Comparison of ENCODE assay signal across 22 mouse cellular contexts in genomic region chr2:155272396-155273170, GRCm38 (mm10). TPM values are rescaled to one million over a fixed set of nuclear protein-coding genes. Genes with fewer than 3 reads are reported as not detected.
DNase-seq lines count a peak whose midpoint lies in the region; ATAC-seq and TF ChIP-seq lines count a peak whose summit lies in the region.
"Had no signal": no experiment of that assay in that cellular context is flagged by ENCODE, and none has a peak within 500 bp of the region (broad histone marks: within the 10 kb centered on the region; RNA-seq: fewer than 3 reads in every experiment).

No protein-coding gene starts in this region.

- peaks cover 7% of the 10 kb centered on the region for H3K4me1 ChIP-seq in midbrain, embryonic 11.5 days (ENCODE audit: control insufficient read depth, insufficient read depth, low read length)
- peaks cover 7% of the 10 kb centered on the region for H3K4me1 ChIP-seq in midbrain, embryonic 13.5 days (replicated peaks)
- no peaks in the 10 kb centered on the region for H3K4me1 ChIP-seq in MEL (ENCODE audit: control insufficient read depth in 1 of 2, insufficient read depth in 2 of 2, low read length in 2 of 2)
- H3K4me1 ChIP-seq in embryonic facial prominence, embryonic 10.5 days = peaks cover 17% of the 10 kb centered on the region

- no peak for TF ChIP-seq POLR2A in MEL (IDR thresholded peaks at IDR 0.05; ENCODE audit: control insufficient read depth in 1 of 2, insufficient read depth in 1 of 2, low read depth in 1 of 2, low read length in 2 of 2, poor library complexity in 1 of 2)

- no peak for TF ChIP-seq CTCF in MEL (IDR thresholded peaks at IDR 0.05 in 2 of 3, conservative IDR thresholded peaks at IDR 0.05 in 1 of 3; ENCODE audit: control insufficient read depth in 1 of 3, insufficient read depth in 1 of 3, low read depth in 2 of 3, low read length in 3 of 3, poor library complexity in 1 of 3, severe bottlenecking in 1 of 3)

- DNase-seq in embryo, embryonic 10 days (ENCODE audit: low spot score) = peak; percentile 19
- DNase-seq in embryo, embryonic 10.5 days (ENCODE audit: low spot score) = no peak
- peak; percentile 70 for DNase-seq in midbrain, embryonic 11.5 days (ENCODE audit: low spot score, missing footprints)
- no peak for DNase-seq in MEL (ENCODE audit: low read depth, low spot score)
- DNase-seq in embryonic facial prominence, embryonic 10.5 days (ENCODE audit: low spot score) = peak; percentile 14
- no peak for DNase-seq in kidney, postnatal 36 days
- DNase-seq in spleen, adult 12 weeks (ENCODE audit: low spot score) = no peak
- DNase-seq: adrenal gland, adult 8-10 months; adrenal gland, postnatal 25 days; gastrocnemius, postnatal 25 days; heart, postnatal 10 days; heart, postnatal 36 days had no signal

- no peak for TF ChIP-seq EP300 in MEL (IDR thresholded peaks at IDR 0.05; ENCODE audit: low read depth in 1 of 2, low read length in 2 of 2)

- H3K36me3 ChIP-seq in midbrain, embryonic 11.5 days (ENCODE audit: control insufficient read depth, insufficient read depth, low read length) = no peaks in the 10 kb centered on the region
- peaks cover 1% of the 10 kb centered on the region for H3K36me3 ChIP-seq in midbrain, embryonic 13.5 days
- H3K36me3 ChIP-seq in MEL (ENCODE audit: control insufficient read depth in 1 of 2, insufficient read depth in 2 of 2, low read length in 2 of 2) = no peaks in the 10 kb centered on the region
- peaks cover 4% of the 10 kb centered on the region for H3K36me3 ChIP-seq in embryonic facial prominence, embryonic 10.5 days (replicated peaks)
- H3K36me3 ChIP-seq: heart, embryonic 12.5 days; heart, embryonic 15.5 days; intestine, embryonic 15.5 days had no signal

- no peak overlapping the region for H3K9ac ChIP-seq in midbrain, embryonic 11.5 days (ENCODE audit: low read length)
- no peak overlapping the region for H3K9ac ChIP-seq in midbrain, embryonic 13.5 days (replicated peaks)
- H3K9ac ChIP-seq in MEL (ENCODE audit: control insufficient read depth, low read depth, low read length, poor library complexity, severe bottlenecking) = no peak overlapping the region
- H3K9ac ChIP-seq: heart, embryonic 12.5 days; heart, embryonic 15.5 days; hindbrain, embryonic 13.5 days; intestine, embryonic 15.5 days had no signal

- H3K79me2 ChIP-seq in MEL (ENCODE audit: control insufficient read depth, insufficient read depth, low read length, poor library complexity) = no peaks in the 10 kb centered on the region

- H3K27ac ChIP-seq in midbrain, embryonic 11.5 days (ENCODE audit: low read depth, low read length) = no peak overlapping the region
- H3K27ac ChIP-seq in midbrain, embryonic 13.5 days = no peak overlapping the region
- H3K27ac ChIP-seq in MEL (ENCODE audit: control insufficient read depth, low read depth, low read length) = no peak overlapping the region
- no peak overlapping the region for H3K27ac ChIP-seq in embryonic facial prominence, embryonic 10.5 days (replicated peaks)
- H3K27ac ChIP-seq: heart, embryonic 15.5 days; hindbrain, embryonic 10.5 days; hindbrain, embryonic 13.5 days; intestine, embryonic 15.5 days had no signal

- TF ChIP-seq RAD21 in MEL (IDR thresholded peaks at IDR 0.05; ENCODE audit: low read depth, low read length) = no peak

- no peaks in the 10 kb centered on the region for H3K27me3 ChIP-seq in midbrain, embryonic 11.5 days (ENCODE audit: control insufficient read depth, insufficient read depth, low read length)
- H3K27me3 ChIP-seq in midbrain, embryonic 13.5 days = no peaks in the 10 kb centered on the region
- no peaks in the 10 kb centered on the region for H3K27me3 ChIP-seq in MEL (ENCODE audit: control insufficient read depth in 1 of 2, insufficient read depth in 2 of 2, low read length in 2 of 2)
- no peaks in the 10 kb centered on the region for H3K27me3 ChIP-seq in embryonic facial prominence, embryonic 10.5 days (replicated peaks; ENCODE audit: low read depth, poor library complexity, severe bottlenecking)
- H3K27me3 ChIP-seq: heart, embryonic 12.5 days; heart, embryonic 15.5 days; hindbrain, embryonic 13.5 days; intestine, embryonic 15.5 days had no signal

- H3K4me3 ChIP-seq in midbrain, embryonic 11.5 days (ENCODE audit: low read depth, low read length) = no peak overlapping the region
- no peak overlapping the region for H3K4me3 ChIP-seq in midbrain, embryonic 13.5 days (replicated peaks)
- no peak overlapping the region for H3K4me3 ChIP-seq in MEL (ENCODE audit: control insufficient read depth in 1 of 2, insufficient read depth in 1 of 2, low read depth in 2 of 2, low read length in 2 of 2)
- H3K4me3 ChIP-seq in embryonic facial prominence, embryonic 10.5 days = no peak overlapping the region
- H3K4me3 ChIP-seq: heart, embryonic 12.5 days; heart, embryonic 15.5 days; hindbrain, embryonic 10.5 days; hindbrain, embryonic 13.5 days; intestine, embryonic 15.5 days had no signal

- no peak for ATAC-seq in midbrain, embryonic 11.5 days (ENCODE audit: low FRiP score)
- no peak for ATAC-seq in midbrain, embryonic 13.5 days
- ATAC-seq: activated CD4-positive, CD25-positive, alpha-beta regulatory T cell, adult 4 months; CD4-positive, CD25-positive, alpha-beta regulatory T cell, adult 4 months; forebrain, embryonic 14.5 days; hindbrain, embryonic 16.5 days; intestine, embryonic 15.5 days had no signal

- no peak overlapping the region for H3K4me2 ChIP-seq in midbrain, embryonic 11.5 days
- H3K4me2 ChIP-seq in midbrain, embryonic 13.5 days (replicated peaks) = no peak overlapping the region
- H3K4me2 ChIP-seq: heart, embryonic 12.5 days; heart, embryonic 15.5 days; hindbrain, embryonic 13.5 days; intestine, embryonic 15.5 days had no signal

- no peaks in the 10 kb centered on the region for H3K9me3 ChIP-seq in midbrain, embryonic 11.5 days (ENCODE audit: control insufficient read depth, low read length)
- no peaks in the 10 kb centered on the region for H3K9me3 ChIP-seq in midbrain, embryonic 13.5 days
- H3K9me3 ChIP-seq in MEL (replicated peaks; ENCODE audit: insufficient read depth, low read length) = no peaks in the 10 kb centered on the region
- H3K9me3 ChIP-seq in embryonic facial prominence, embryonic 10.5 days = no peaks in the 10 kb centered on the region
- H3K9me3 ChIP-seq: heart, embryonic 12.5 days; heart, embryonic 15.5 days; hindbrain, embryonic 10.5 days; hindbrain, embryonic 13.5 days; intestine, embryonic 15.5 days had no signal

- WGBS in midbrain, embryonic 11.5 days = 81% methylated on average over 10 of the region's 10 CpGs
- 84% methylated on average over 10 of the region's 10 CpGs for WGBS in midbrain, embryonic 13.5 days
- 75% methylated on average over 10 of the region's 10 CpGs for WGBS in embryonic facial prominence, embryonic 10.5 days

TF ChIP-seq in MEL, 35 proteins besides CTCF, POLR2A, EP300 and RAD21:
- TF ChIP-seq NRF1 (IDR thresholded peaks at IDR 0.05; ENCODE audit: insufficient read depth, low read depth, low read length, poor library complexity, severe bottlenecking) = 0 out of 2 replicates have a peak, but pooled peaks have one; percentile 3
- no peak for TF ChIP-seq MYB (IDR thresholded peaks at IDR 0.05; ENCODE audit: low read depth, low read length)
- no peak for TF ChIP-seq E2F4 (IDR thresholded peaks at IDR 0.05; ENCODE audit: borderline replicate concordance, low read depth, low read length)
- no peak for TF ChIP-seq ETS1 (IDR thresholded peaks at IDR 0.05; ENCODE audit: low read depth, low read length)
- no peak for TF ChIP-seq GATA1 (IDR thresholded peaks at IDR 0.05; ENCODE audit: low read depth, low read length)

RNA-seq across cellular contexts. Expression of gene Map1lc3a, which starts 3.5 kb away (rescaled TPM):
- polyA plus RNA-seq in midbrain, embryonic 11.5 days (2014; fragmentation: Nextera tagmentation; extraction: Ambion mirVana) = 118 and 130 TPM in 2 replicates
- 314 and 332 TPM in 2 replicates for polyA plus RNA-seq in midbrain, embryonic 13.5 days (2015; fragmentation: Nextera tagmentation; extraction: Ambion mirVana)
- 5.4 and 11.4 TPM in 2 replicates for total RNA-seq in MEL (2012; rRNA removed)
- 10 to 100 TPM in 1 of 2 experiments, not detected in 1; 12.4 TPM for polyA plus RNA-seq in MEL (2012; ENCODE audit: insufficient read depth in 1 of 2, insufficient read length in 2 of 2, low read depth in 1 of 2, low replicate concordance in 2 of 2, missing spikeins in 1 of 2)
- 106 and 122 TPM in 2 replicates for polyA plus RNA-seq in embryonic facial prominence, embryonic 10.5 days (2016; fragmentation: Nextera tagmentation; extraction: Ambion mirVana)

RNA-seq across cellular contexts. Expression of gene Dynlrb1, which starts 36.2 kb away (rescaled TPM):
- polyA plus RNA-seq in midbrain, embryonic 11.5 days (2014; fragmentation: Nextera tagmentation; extraction: Ambion mirVana) = 495 and 519 TPM in 2 replicates
- 621 and 667 TPM in 2 replicates for polyA plus RNA-seq in midbrain, embryonic 13.5 days (2015; fragmentation: Nextera tagmentation; extraction: Ambion mirVana)
- total RNA-seq in MEL (2012; rRNA removed) = 175 and 193 TPM in 2 replicates
- 100 to 1,000 TPM in 1 of 2 experiments, not detected in 1; 329 TPM for polyA plus RNA-seq in MEL (2012; ENCODE audit: insufficient read depth in 1 of 2, insufficient read length in 2 of 2, low read depth in 1 of 2, low replicate concordance in 2 of 2, missing spikeins in 1 of 2)
- 416 and 443 TPM in 2 replicates for polyA plus RNA-seq in embryonic facial prominence, embryonic 10.5 days (2016; fragmentation: Nextera tagmentation; extraction: Ambion mirVana)

Comparison
In these comparisons a context has a peak if more than half of its experiments do, and no peak if none do; other contexts are left out.
1. DNase-seq: peak in embryo, embryonic 10 days (single experiment), midbrain, embryonic 11.5 days (single experiment) and embryonic facial prominence, embryonic 10.5 days (single experiment); none in embryo, embryonic 10.5 days (single experiment), MEL (single experiment), kidney, postnatal 36 days (0 of 2) and spleen, adult 12 weeks (single experiment).